Mouse (Mus musculus): ENCODE data around the gene Fmod. TPM values are rescaled to one million over a fixed set of nuclear protein-coding genes. Genes with fewer than 3 reads are reported as not detected.

Fmod gene
- total and polyA plus RNA-seq, 3 experiments: not detected

Other genes with a start within 250 kb of the Fmod start
- 15.9 and 17.5 TPM in 2 replicates for gene Atp2b4, start 236.2 kb upstream of the Fmod start, total RNA-seq (2012; rRNA removed)
- gene Atp2b4, start 236.2 kb upstream of the Fmod start, total RNA-seq (2014; rRNA removed): 5.8 and 6.9 TPM in 2 replicates
- 16.2 and 18.4 TPM in 2 replicates for gene Atp2b4, start 236.2 kb upstream of the Fmod start, polyA plus RNA-seq (2012; ENCODE audit: insufficient read length, low read depth)
- gene Optc, start 129.3 kb upstream of the Fmod start, total RNA-seq (2012; rRNA removed): not detected in 2 replicates
- not detected in 2 replicates for gene Optc, start 129.3 kb upstream of the Fmod start, total RNA-seq (2014; rRNA removed)
- not detected in 2 replicates for gene Optc, start 129.3 kb upstream of the Fmod start, polyA plus RNA-seq (2012; ENCODE audit: insufficient read length, low read depth)
- gene Prelp, start 115.8 kb upstream of the Fmod start, total RNA-seq (2012; rRNA removed): not detected in 2 replicates
- not detected in 2 replicates for gene Prelp, start 115.8 kb upstream of the Fmod start, total RNA-seq (2014; rRNA removed)
- gene Prelp, start 115.8 kb upstream of the Fmod start, polyA plus RNA-seq (2012; ENCODE audit: insufficient read length, low read depth): not detected in 2 replicates
- 11.6 and 14.4 TPM in 2 replicates for gene Btg2, start 41.9 kb downstream of the Fmod start, total RNA-seq (2012; rRNA removed)
- 14.8 and 19.7 TPM in 2 replicates for gene Btg2, start 41.9 kb downstream of the Fmod start, total RNA-seq (2014; rRNA removed)
- 6.9 and 7.2 TPM in 2 replicates for gene Btg2, start 41.9 kb downstream of the Fmod start, polyA plus RNA-seq (2012; ENCODE audit: insufficient read length, low read depth)
- 0.25 and 0.71 TPM in 2 replicates for gene Chit1, start 74.0 kb downstream of the Fmod start, total RNA-seq (2012; rRNA removed)
- 0.28 and 0.47 TPM in 2 replicates for gene Chit1, start 74.0 kb downstream of the Fmod start, total RNA-seq (2014; rRNA removed)
- gene Chit1, start 74.0 kb downstream of the Fmod start, polyA plus RNA-seq (2012; ENCODE audit: insufficient read length, low read depth): 0.18 and 0.36 TPM in 2 replicates
- 1.5 and 1.7 TPM in 2 replicates for gene Chil1, start 144.9 kb downstream of the Fmod start, total RNA-seq (2012; rRNA removed)
- 6.1 and 6.3 TPM in 2 replicates for gene Chil1, start 144.9 kb downstream of the Fmod start, total RNA-seq (2014; rRNA removed)
- 6.7 and 10.2 TPM in 2 replicates for gene Chil1, start 144.9 kb downstream of the Fmod start, polyA plus RNA-seq (2012; ENCODE audit: insufficient read length, low read depth)
- gene Mybph, start 156.2 kb downstream of the Fmod start, total RNA-seq (2012; rRNA removed): 0.25 TPM in 2 replicates
- 0.51 and 0.62 TPM in 2 replicates for gene Mybph, start 156.2 kb downstream of the Fmod start, total RNA-seq (2014; rRNA removed)
- 2.4 and 3.0 TPM in 2 replicates for gene Mybph, start 156.2 kb downstream of the Fmod start, polyA plus RNA-seq (2012; ENCODE audit: insufficient read length, low read depth)
- gene Adora1, start 198.2 kb downstream of the Fmod start, total RNA-seq (2012; rRNA removed): not detected in 2 replicates
- not detected in 2 replicates for gene Adora1, start 198.2 kb downstream of the Fmod start, total RNA-seq (2014; rRNA removed)
- 0.10 and 0.20 TPM in 2 replicates for gene Adora1, start 198.2 kb downstream of the Fmod start, polyA plus RNA-seq (2012; ENCODE audit: insufficient read length, low read depth)